12 mouse cellular contexts compared by ENCODE assay signal in genomic region chr4:142068899-142069812, GRCm38 (mm10). TPM values are rescaled to one million over a fixed set of nuclear protein-coding genes. Genes with fewer than 3 reads are reported as not detected.
DNase-seq lines count a peak whose midpoint lies in the region; ATAC-seq and TF ChIP-seq lines count a peak whose summit lies in the region.
"Had no signal": no experiment of that assay in that cellular context is flagged by ENCODE, and none has a peak within 500 bp of the region (broad histone marks: within the 10 kb centered on the region; RNA-seq: fewer than 3 reads in every experiment).

No protein-coding gene starts in this region.

- no peak for TF ChIP-seq CTCF in midbrain, postnatal 0 days (IDR thresholded peaks at IDR 0.05)

- no peak for DNase-seq in heart, postnatal 14 days
- DNase-seq in midbrain, embryonic 11.5 days (ENCODE audit: low spot score, missing footprints): peak; percentile 91
- no peak for DNase-seq in midbrain, postnatal 0 days (ENCODE audit: low spot score)
- DNase-seq in liver, embryonic 13.5 days: no peak
- DNase-seq in right cerebral cortex, postnatal 36 days (ENCODE audit: low spot score in 2 of 2): no peak
- no peak for DNase-seq in MN1 (ENCODE audit: low spot score)
- DNase-seq in urinary bladder, postnatal 14 days (ENCODE audit: low spot score): no peak
- DNase-seq: gastrocnemius, postnatal 10 days; heart, postnatal 36 days; lung, postnatal 10 days had no signal

- intact Hi-C loops in heart, postnatal 14 days (cut with DNase I): no loop called here

- peak overlapping the region; percentile 16; the same call in 1 of the 2 replicates for H3K9ac ChIP-seq in heart, embryonic 13.5 days
- H3K9ac ChIP-seq in midbrain, embryonic 11.5 days (ENCODE audit: low read length): 0 out of 2 replicates have a peak overlapping the region, but pooled peaks have one; percentile 24
- no peak overlapping the region; the same call in 1 of the 2 replicates for H3K9ac ChIP-seq in midbrain, postnatal 0 days (replicated peaks; ENCODE audit: low read length, poor library complexity, severe bottlenecking)
- H3K9ac ChIP-seq in liver, embryonic 13.5 days: 0 out of 2 replicates have a peak overlapping the region, but pooled peaks have one; percentile 2
- H3K9ac ChIP-seq: embryonic facial prominence, embryonic 15.5 days had no signal

- H3K4me1 ChIP-seq in heart, embryonic 13.5 days: peaks cover 60% of the 10 kb centered on the region
- H3K4me1 ChIP-seq in midbrain, embryonic 11.5 days (ENCODE audit: control insufficient read depth, insufficient read depth, low read length): peaks cover 8% of the 10 kb centered on the region
- H3K4me1 ChIP-seq in midbrain, postnatal 0 days (ENCODE audit: insufficient read depth, low read length): no peaks in the 10 kb centered on the region; the same call in 1 of the 2 replicates
- H3K4me1 ChIP-seq in liver, embryonic 13.5 days (replicated peaks): peaks cover 69% of the 10 kb centered on the region

- no peaks in the 10 kb centered on the region for H3K36me3 ChIP-seq in heart, embryonic 13.5 days
- H3K36me3 ChIP-seq in midbrain, embryonic 11.5 days (ENCODE audit: control insufficient read depth, insufficient read depth, low read length): no peaks in the 10 kb centered on the region
- no peaks in the 10 kb centered on the region for H3K36me3 ChIP-seq in midbrain, postnatal 0 days (ENCODE audit: insufficient read depth, low read length)
- H3K36me3 ChIP-seq in liver, embryonic 13.5 days: no peaks in the 10 kb centered on the region
- H3K36me3 ChIP-seq: embryonic facial prominence, embryonic 15.5 days had no signal

- H3K4me2 ChIP-seq in heart, embryonic 13.5 days: no peak overlapping the region
- H3K4me2 ChIP-seq in midbrain, embryonic 11.5 days: no peak overlapping the region
- H3K4me2 ChIP-seq in midbrain, postnatal 0 days (ENCODE audit: low read depth, low read length, poor library complexity, severe bottlenecking): no peak overlapping the region
- H3K4me2 ChIP-seq in liver, embryonic 13.5 days: no peak overlapping the region
- H3K4me2 ChIP-seq: embryonic facial prominence, embryonic 15.5 days had no signal

- no peak for ATAC-seq in heart, embryonic 13.5 days (ENCODE audit: extremely low read depth, insufficient number of reproducible peaks, low FRiP score, low TSS enrichment)
- ATAC-seq in midbrain, embryonic 11.5 days (ENCODE audit: low FRiP score): no peak
- ATAC-seq in midbrain, postnatal 0 days (ENCODE audit: low FRiP score): no peak
- ATAC-seq in liver, embryonic 13.5 days (ENCODE audit: low read depth): peak; percentile 30; the same call in 1 of the 2 replicates

- peaks cover 11% of the 10 kb centered on the region; the same call in 1 of the 2 replicates for H3K27me3 ChIP-seq in heart, embryonic 13.5 days (replicated peaks)
- H3K27me3 ChIP-seq in midbrain, embryonic 11.5 days (ENCODE audit: control insufficient read depth, insufficient read depth, low read length): peaks cover 7% of the 10 kb centered on the region; the same call in 1 of the 2 replicates
- no peaks in the 10 kb centered on the region; the same call in 1 of the 2 replicates for H3K27me3 ChIP-seq in midbrain, postnatal 0 days (ENCODE audit: insufficient read depth, low read length)
- H3K27me3 ChIP-seq in liver, embryonic 13.5 days: peaks cover 30% of the 10 kb centered on the region
- H3K27me3 ChIP-seq: embryonic facial prominence, embryonic 15.5 days had no signal

- WGBS in heart, embryonic 13.5 days: 44% methylated on average over 18 of the region's 18 CpGs
- WGBS in midbrain, embryonic 11.5 days: 25% methylated on average over 18 of the region's 18 CpGs
- 28% methylated on average over 18 of the region's 18 CpGs for WGBS in midbrain, postnatal 0 days
- 47% methylated on average over 18 of the region's 18 CpGs for WGBS in liver, embryonic 13.5 days (ENCODE audit: insufficient replicate concordance)

- H3K9me3 ChIP-seq in heart, embryonic 13.5 days: no peaks in the 10 kb centered on the region
- H3K9me3 ChIP-seq in midbrain, embryonic 11.5 days (ENCODE audit: control insufficient read depth, low read length): no peaks in the 10 kb centered on the region
- H3K9me3 ChIP-seq in midbrain, postnatal 0 days (ENCODE audit: low read length): no peaks in the 10 kb centered on the region
- no peaks in the 10 kb centered on the region for H3K9me3 ChIP-seq in liver, embryonic 13.5 days (replicated peaks)
- H3K9me3 ChIP-seq: embryonic facial prominence, embryonic 15.5 days had no signal

- no peak overlapping the region for H3K4me3 ChIP-seq in heart, embryonic 13.5 days
- H3K4me3 ChIP-seq in midbrain, embryonic 11.5 days (ENCODE audit: low read depth, low read length): no peak overlapping the region
- no peak overlapping the region for H3K4me3 ChIP-seq in midbrain, postnatal 0 days (ENCODE audit: low read depth, low read length)
- H3K4me3 ChIP-seq in liver, embryonic 13.5 days (replicated peaks): no peak overlapping the region
- H3K4me3 ChIP-seq: embryonic facial prominence, embryonic 15.5 days had no signal

- H3K27ac ChIP-seq in heart, embryonic 13.5 days (replicated peaks): no peak overlapping the region
- no peak overlapping the region for H3K27ac ChIP-seq in midbrain, embryonic 11.5 days (ENCODE audit: low read depth, low read length)
- no peak overlapping the region for H3K27ac ChIP-seq in midbrain, postnatal 0 days (ENCODE audit: low read depth, low read length)
- peak overlapping the region; percentile 59; the same call in 1 of the 2 replicates for H3K27ac ChIP-seq in liver, embryonic 13.5 days
- H3K27ac ChIP-seq: embryonic facial prominence, embryonic 15.5 days had no signal

RNA-seq across cellular contexts. Expression of gene Tmem51, which starts 14.9 kb away (rescaled TPM):
- polyA plus RNA-seq in heart, embryonic 13.5 days (2015; fragmentation: Nextera tagmentation; extraction: Ambion mirVana): 25.3 and 30.3 TPM in 2 replicates
- 10 to 100 TPM; 12.0 to 12.7 TPM for total RNA-seq in heart, postnatal 14 days (2021)
- polyA plus RNA-seq in midbrain, embryonic 11.5 days (2014; fragmentation: Nextera tagmentation; extraction: Ambion mirVana): 11.1 and 12.3 TPM in 2 replicates
- 5.9 and 7.1 TPM in 2 replicates for total RNA-seq in midbrain, postnatal 0 days (2014; rRNA removed)
- polyA plus RNA-seq in midbrain, postnatal 0 days (2015; fragmentation: Nextera tagmentation; extraction: Ambion mirVana): 7.9 and 9.4 TPM in 2 replicates
- 13.5 and 16.4 TPM in 2 replicates for polyA plus RNA-seq in liver, embryonic 13.5 days (2015; fragmentation: Nextera tagmentation; extraction: Ambion mirVana)

RNA-seq across cellular contexts. Expression of gene Fhad1, which starts 54.3 kb away (rescaled TPM):
- polyA plus RNA-seq in heart, embryonic 13.5 days (2015; fragmentation: Nextera tagmentation; extraction: Ambion mirVana): 2.7 and 3.6 TPM in 2 replicates
- total RNA-seq in heart, postnatal 14 days (2021): under 1 TPM; 0.17 to 0.48 TPM
- 1.7 and 2.4 TPM in 2 replicates for polyA plus RNA-seq in midbrain, embryonic 11.5 days (2014; fragmentation: Nextera tagmentation; extraction: Ambion mirVana)
- 3.6 and 5.6 TPM in 2 replicates for total RNA-seq in midbrain, postnatal 0 days (2014; rRNA removed)
- 6.6 and 7.2 TPM in 2 replicates for polyA plus RNA-seq in midbrain, postnatal 0 days (2015; fragmentation: Nextera tagmentation; extraction: Ambion mirVana)
- polyA plus RNA-seq in liver, embryonic 13.5 days (2015; fragmentation: Nextera tagmentation; extraction: Ambion mirVana): 0.32 and 0.41 TPM in 2 replicates
- total RNA-seq: heart, postnatal 36 days had no signal
